Mouse (Mus musculus) erythroblast, embryonic 14.5 days (primary cell): Measurements from ENCODE around the gene Fam228a.

Experiments used
- GATA1 ChIP-seq: IDR thresholded peaks from 2 replicates; pipeline ENCODE4 v1.6.1; 2012; ENCODE audit warnings: low read length, inconsistent platforms, mixed read lengths
- TAL1 ChIP-seq: IDR thresholded peaks from 3 replicates; pipeline ENCODE4 v1.6.1; 2012; ENCODE audit warnings: low read length, inconsistent platforms, mixed read lengths

GRCm38 (mm10) chr12:4757060-4757459 lies 18.8 kb upstream of the Fam228a start:
- no peak for TF ChIP-seq GATA1
- TF ChIP-seq TAL1, result no peak
